Mouse (Mus musculus): Measurements from ENCODE around the gene Chchd2. TPM values are rescaled to one million over a fixed set of nuclear protein-coding genes. Genes with fewer than 3 reads are reported as not detected.
"Not testable (repeated sequence)": the region's sequence is repeated elsewhere in the genome, so short reads cannot be mapped to it uniquely, and the experiment has no call there.

The Chchd2 gene
- polyA plus RNA-seq, 1 experiment from 2014 or later = 519 TPM

GRCm38 (mm10) chr5:129914024-129914423 is 26.8 kb upstream of the Chchd2 start:
- no peak overlapping the region for H3K27ac ChIP-seq (replicated peaks)

GRCm38 (mm10) chr5:129909591-129909990 is 22.3 kb upstream of the Chchd2 start:
- H3K27me3 ChIP-seq = peaks cover 12% of the 10 kb centered on the region
- H3K4me2 ChIP-seq = peak overlapping the region; percentile 96; the same call in 1 of the 2 replicates
- H3K9me3 ChIP-seq (replicated peaks) = no peaks in the 10 kb centered on the region
- no peak overlapping the region for H3K9ac ChIP-seq
- H3K36me3 ChIP-seq (replicated peaks) = no peaks in the 10 kb centered on the region
- ATAC-seq (ENCODE audit: insufficient read depth) = no peak
- 62% methylated on average over 7 of the region's 7 CpGs for WGBS (ENCODE audit: insufficient replicate concordance)
- H3K4me3 ChIP-seq (replicated peaks) = no peak overlapping the region
- no peak overlapping the region for H3K27ac ChIP-seq (replicated peaks)
- H3K4me1 ChIP-seq (replicated peaks) = peaks cover 21% of the 10 kb centered on the region

More at GRCm38 (mm10) chr5:129914024-129914423, 26.8 kb upstream of the Chchd2 start:
- Histone ChIP-seq H3K36me3 (replicated peaks) (no peaks in the 10 kb centered on the region), H3K9ac (no peak overlapping the region), H3K27me3 (peaks cover 10% of the 10 kb centered on the region), H3K4me3 (replicated peaks) (no peak overlapping the region), H3K9me3 (replicated peaks) (no peaks in the 10 kb centered on the region), H3K4me2 (no peak overlapping the region), H3K4me1 (replicated peaks) (peaks cover 20% of the 10 kb centered on the region)
- 30% methylated on average over 2 of the region's 2 CpGs for WGBS (ENCODE audit: insufficient replicate concordance)
- ATAC-seq (ENCODE audit: insufficient read depth) = 0 out of 2 replicates have a peak, but pooled peaks have one; percentile 9

GRCm38 (mm10) chr5:129909147-129909546 is 21.9 kb upstream of the Chchd2 start:
- H3K36me3 ChIP-seq (replicated peaks) = no peaks in the 10 kb centered on the region
- peak overlapping the region; percentile 72 for H3K4me3 ChIP-seq (replicated peaks)
- no peak for ATAC-seq (ENCODE audit: insufficient read depth)
- WGBS (ENCODE audit: insufficient replicate concordance) = 63% methylated on average over 9 of the region's 9 CpGs
- peak overlapping the region; percentile 68 for H3K9ac ChIP-seq
- H3K27ac ChIP-seq (replicated peaks) = 0 out of 2 replicates have a peak overlapping the region, but pooled peaks have one; percentile 70
- no peaks in the 10 kb centered on the region for H3K9me3 ChIP-seq (replicated peaks)
- H3K4me2 ChIP-seq = peak overlapping the region; percentile 96
- peaks cover 21% of the 10 kb centered on the region for H3K4me1 ChIP-seq (replicated peaks)
- peaks cover 12% of the 10 kb centered on the region for H3K27me3 ChIP-seq

- Histone ChIP-seq H3K27me3 (peaks cover 12% of the 10 kb centered on the region), H3K27ac (replicated peaks) (peak within 1 kb of the TSS; percentile 70), H3K4me2 (peak within 1 kb of the TSS; percentile 96), H3K9me3 (replicated peaks) (no peaks in the 10 kb centered on the region), H3K4me3 (replicated peaks) (peak within 1 kb of the TSS; percentile 72), H3K4me1 (replicated peaks) (peaks cover 21% of the 10 kb centered on the region), H3K9ac (peak within 1 kb of the TSS; percentile 68), H3K36me3 (replicated peaks) (no peaks in the 10 kb centered on the region)
- ATAC-seq (ENCODE audit: insufficient read depth) = peak; percentile 93
- under 1% methylated on average over 63 of the region's 63 CpGs for WGBS (ENCODE audit: insufficient replicate concordance)
Observed at GRCm38 (mm10) chr5:129908242-129908965, 21.1 kb upstream of the Chchd2 start, which contains the start of gene Nupr1l. Nupr1l (plus strand) TSS chr5:129908540.

DNA sequence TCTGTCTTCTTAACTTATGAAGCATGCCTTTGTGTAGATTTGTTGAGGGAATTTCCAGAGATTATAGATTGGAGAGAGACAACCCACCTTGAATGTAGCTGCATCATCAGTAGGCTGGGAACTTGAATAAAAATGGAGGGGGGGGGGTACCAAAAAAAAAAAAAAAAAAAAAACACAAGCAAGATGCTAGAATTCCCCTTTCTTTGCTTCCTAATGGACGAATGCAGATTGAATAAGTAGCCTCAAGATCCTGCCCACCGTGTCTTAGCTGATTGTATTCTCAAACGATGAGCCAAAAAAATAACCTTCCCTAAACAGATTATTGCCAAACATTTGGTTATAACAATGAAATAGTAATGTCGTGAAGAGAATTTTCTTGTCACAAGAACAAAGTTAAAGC is 20.5 kb upstream of the Chchd2 start:
- Histone ChIP-seq H3K4me2 (peak overlapping the region; percentile 96), H3K4me1 (replicated peaks) (peaks cover 21% of the 10 kb centered on the region), H3K36me3 (replicated peaks) (no peaks in the 10 kb centered on the region), H3K9ac (0 out of 2 replicates have a peak overlapping the region, but pooled peaks have one; percentile 68), H3K9me3 (replicated peaks) (no peaks in the 10 kb centered on the region), H3K27me3 (peaks cover 12% of the 10 kb centered on the region), H3K4me3 (replicated peaks) (peak overlapping the region; percentile 72), H3K27ac (replicated peaks) (no peak overlapping the region)
- ATAC-seq (ENCODE audit: insufficient read depth) = no peak
- WGBS (ENCODE audit: insufficient replicate concordance) = 20% methylated on average over 4 of the region's 4 CpGs

DNA sequence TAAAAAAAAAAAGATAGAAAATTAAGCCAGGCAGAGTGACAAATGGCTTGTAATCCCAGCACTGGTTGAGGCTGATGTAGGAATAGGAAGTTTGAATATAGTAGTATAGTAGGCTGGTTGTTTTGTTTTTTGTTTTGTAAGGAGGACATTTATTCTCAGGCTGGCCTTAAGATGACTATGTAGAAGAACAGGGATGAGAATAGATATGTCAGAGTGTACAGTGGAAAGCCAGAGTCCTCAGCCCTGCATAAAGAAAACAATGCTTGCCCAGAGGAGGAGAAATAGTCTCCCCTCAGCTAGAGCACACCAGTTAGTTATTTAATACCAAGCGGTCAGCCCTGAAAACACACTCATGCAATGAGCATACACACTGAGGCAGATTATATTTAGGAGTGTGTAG is 11.2 kb upstream of the Chchd2 start, which contains the start of gene Phkg1:
TSS of gene Phkg1 (minus strand) at position 101 of the 400 bp plus-strand sequence.
- Histone ChIP-seq H3K36me3 (replicated peaks) (no peaks in the 10 kb centered on the region), H3K4me1 (replicated peaks) (peaks cover 17% of the 10 kb centered on the region), H3K9me3 (replicated peaks) (no peaks in the 10 kb centered on the region), H3K4me2 (no peak within 1 kb of the TSS), H3K9ac (no peak within 1 kb of the TSS), H3K27ac (replicated peaks) (no peak within 1 kb of the TSS), H3K4me3 (replicated peaks) (no peak within 1 kb of the TSS), H3K27me3 (no peaks in the 10 kb centered on the region)
- WGBS (ENCODE audit: insufficient replicate concordance) = 85% methylated on average over 1 of the region's 1 CpGs
- ATAC-seq (ENCODE audit: insufficient read depth) = no peak

- H3K9ac ChIP-seq = peak within 1 kb of the TSS; percentile 49
- ATAC-seq (ENCODE audit: insufficient read depth) = peak; percentile 98
- H3K9me3 ChIP-seq (replicated peaks) = no peaks in the 10 kb centered on the region
Observed at GRCm38 (mm10) chr5:129895198-129896088, 8.2 kb upstream of the Chchd2 start, which contains the start of gene Zbed5. Zbed5 (plus strand) TSS chr5:129895723.

DNA sequence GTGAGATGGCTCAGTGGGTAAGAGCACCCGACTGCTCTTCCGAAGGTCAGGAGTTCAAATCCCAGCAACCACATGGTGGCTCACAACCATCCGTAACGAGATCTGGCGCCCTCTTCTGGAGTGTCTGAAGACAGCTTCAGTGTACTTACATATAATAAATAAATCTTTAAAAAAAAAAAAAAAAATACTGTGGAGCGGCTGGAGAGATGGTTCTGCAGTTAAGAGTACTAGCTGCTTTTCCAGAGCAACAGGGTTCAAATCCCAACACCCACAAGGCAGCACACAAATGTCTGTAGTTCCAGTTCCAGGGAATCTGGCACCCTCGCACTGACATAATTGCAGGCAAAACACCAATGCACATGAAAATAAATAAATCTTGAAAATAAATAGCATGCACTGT is 3.1 kb upstream of the Chchd2 start:
- H3K4me1 ChIP-seq (replicated peaks) = peaks cover 20% of the 10 kb centered on the region
- WGBS (ENCODE audit: insufficient replicate concordance) = 55% methylated on average over 7 of the region's 7 CpGs
- not testable (repeated sequence) for H3K27ac ChIP-seq (replicated peaks); H3K9me3 ChIP-seq (replicated peaks); H3K4me3 ChIP-seq (replicated peaks); H3K9ac ChIP-seq; ATAC-seq (ENCODE audit: insufficient read depth); H3K4me2 ChIP-seq; H3K36me3 ChIP-seq (replicated peaks); H3K27me3 ChIP-seq

More at GRCm38 (mm10) chr5:129895198-129896088, 8.2 kb upstream of the Chchd2 start, which contains the start of gene Zbed5:
- 2% methylated on average over 44 of the region's 44 CpGs for WGBS (ENCODE audit: insufficient replicate concordance)
- H3K36me3 ChIP-seq (replicated peaks) = no peaks in the 10 kb centered on the region
- H3K4me2 ChIP-seq = peak within 1 kb of the TSS; percentile 96
- H3K27me3 ChIP-seq = no peaks in the 10 kb centered on the region
- peaks cover 17% of the 10 kb centered on the region for H3K4me1 ChIP-seq (replicated peaks)
- H3K4me3 ChIP-seq (replicated peaks) = peak within 1 kb of the TSS; percentile 64
- no peak within 1 kb of the TSS for H3K27ac ChIP-seq (replicated peaks)

GRCm38 (mm10) chr5:129886271-129886670 is 999 bp downstream of the Chchd2 start:
- Histone ChIP-seq H3K9me3 (replicated peaks) (no peaks in the 10 kb centered on the region), H3K36me3 (replicated peaks) (peaks cover 33% of the 10 kb centered on the region), H3K27ac (replicated peaks) (peak overlapping the region; percentile 98), H3K9ac (peak overlapping the region; percentile 91), H3K4me3 (replicated peaks) (peak overlapping the region; percentile 86), H3K4me1 (replicated peaks) (peaks cover 20% of the 10 kb centered on the region), H3K27me3 (no peaks in the 10 kb centered on the region), H3K4me2 (peak overlapping the region; percentile 78)
- WGBS (ENCODE audit: insufficient replicate concordance) = 6% methylated on average over 10 of the region's 10 CpGs
- no peak for ATAC-seq (ENCODE audit: insufficient read depth)

- WGBS (ENCODE audit: insufficient replicate concordance) = 63% methylated on average over 3 of the region's 3 CpGs
- H3K36me3 ChIP-seq (replicated peaks) = peaks cover 43% of the 10 kb centered on the region
Observed at GRCm38 (mm10) chr5:129879888-129880287, 7.4 kb downstream of the Chchd2 start.

DNA sequence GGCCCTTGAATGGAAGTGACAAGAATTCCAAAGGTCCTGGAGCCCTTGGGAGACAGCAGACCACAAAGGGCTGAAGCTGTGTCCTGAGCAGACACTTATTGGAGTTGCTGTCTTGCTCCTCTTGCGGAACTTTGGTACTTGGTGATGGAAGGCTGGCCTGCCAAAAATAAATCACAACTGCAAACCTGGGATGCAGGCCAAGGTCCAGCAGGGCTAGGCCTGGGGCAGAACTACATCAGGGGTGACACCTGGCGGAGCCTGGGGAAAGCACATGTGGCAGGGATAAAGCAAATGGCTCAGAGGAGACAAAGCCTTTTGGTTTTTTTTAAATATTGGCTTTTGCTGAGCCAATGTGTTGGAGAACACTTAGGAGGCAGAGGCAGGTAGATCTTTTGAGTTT is 8.3 kb downstream of the Chchd2 start:
- no peak overlapping the region for H3K9ac ChIP-seq
- H3K4me2 ChIP-seq = no peak overlapping the region
- no peak overlapping the region for H3K27ac ChIP-seq (replicated peaks)
- 54% methylated on average over 2 of the region's 2 CpGs for WGBS (ENCODE audit: insufficient replicate concordance)
- H3K27me3 ChIP-seq = no peaks in the 10 kb centered on the region
- peaks cover 34% of the 10 kb centered on the region for H3K36me3 ChIP-seq (replicated peaks)
- H3K4me1 ChIP-seq (replicated peaks) = no peaks in the 10 kb centered on the region
- H3K9me3 ChIP-seq (replicated peaks) = no peaks in the 10 kb centered on the region
- no peak for ATAC-seq (ENCODE audit: insufficient read depth)
- H3K4me3 ChIP-seq (replicated peaks) = no peak overlapping the region

More at GRCm38 (mm10) chr5:129879888-129880287, 7.4 kb downstream of the Chchd2 start:
- no peak for ATAC-seq (ENCODE audit: insufficient read depth)
- Histone ChIP-seq H3K4me1 (replicated peaks) (no peaks in the 10 kb centered on the region; the same call in 1 of the 2 replicates), H3K9ac (no peak overlapping the region), H3K27ac (replicated peaks) (no peak overlapping the region), H3K4me3 (replicated peaks) (no peak overlapping the region), H3K9me3 (replicated peaks) (no peaks in the 10 kb centered on the region), H3K4me2 (no peak overlapping the region), H3K27me3 (no peaks in the 10 kb centered on the region)

Data from liver, embryonic 15.5 days (tissue).